Mouse (Mus musculus) effector memory CD4-positive, alpha-beta T cell, adult 7 months (primary cell): ENCODE measurements around the gene Krtap8-1. TPM values are rescaled to one million over a fixed set of nuclear protein-coding genes. Genes with fewer than 3 reads are reported as not detected.

ENCODE experiments used
- polyA plus RNA-seq: library from polyadenylated mRNA; unstranded; fragments of 100-300 nt; shearing (Covaris generic); gene quantifications from one replicate; pipeline ENCODE4 v1.2.1, GENCODE M21; 2017

Gene Krtap8-1
- not detected for polyA plus RNA-seq

GRCm38 (mm10) chr16:89487852-89488251 lies at the start of gene Krtap8-1:
Krtap8-1 (minus strand) TSS chr16:89487952.

GRCm38 (mm10) chr16:89508223-89508622 lies 20.5 kb upstream of the Krtap8-1 start, which contains the start of gene Krtap7-1:
Krtap7-1 (minus strand) TSS chr16:89508323.

Other genes starting within 250 kb of the Krtap8-1 start
- not detected for gene Krtap21-1, start 84.1 kb downstream of the Krtap8-1 start, polyA plus RNA-seq
- gene Krtap6-2, start 67.8 kb downstream of the Krtap8-1 start, polyA plus RNA-seq: not detected
- gene Krtap7-1, start 20.4 kb upstream of the Krtap8-1 start, polyA plus RNA-seq: not detected
- not detected for gene Krtap11-1, start 83.2 kb upstream of the Krtap8-1 start, polyA plus RNA-seq